Comparison of ENCODE assay signal across 17 mouse cellular contexts in the genomic region with DNA sequence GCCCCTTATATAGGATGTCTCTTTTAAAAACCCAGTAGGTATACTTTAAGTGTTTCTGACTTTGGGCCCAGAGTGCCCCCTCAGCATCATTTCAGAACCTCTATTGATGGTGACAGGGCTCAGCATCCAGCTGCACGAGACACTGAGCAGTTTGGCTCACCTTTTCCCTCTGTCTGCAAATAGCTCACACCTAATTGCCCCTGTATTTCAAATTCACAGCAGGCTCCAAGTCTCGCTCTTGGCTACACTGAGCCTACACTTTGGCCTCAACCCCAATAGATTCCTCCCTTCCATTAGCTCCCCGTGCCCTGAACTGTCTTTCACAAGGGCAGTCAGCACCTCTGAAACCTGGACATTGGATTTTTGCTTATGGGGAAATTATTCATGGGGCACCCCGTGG. TPM values are rescaled to one million over a fixed set of nuclear protein-coding genes. Genes with fewer than 3 reads are reported as not detected.
A peak's percentile ranks its signal among the peaks of the same experiment; 100 is the strongest.
DNase-seq lines count a peak whose midpoint lies in the region; ATAC-seq and TF ChIP-seq lines count a peak whose summit lies in the region.
"Had no signal": no experiment of that assay in that cellular context is flagged by ENCODE, and none has a peak within 500 bp of the region (broad histone marks: within the 10 kb centered on the region; RNA-seq: fewer than 3 reads in every experiment).

No protein-coding gene starts in this region.

- peaks cover 18% of the 10 kb centered on the region for H3K4me1 ChIP-seq in forebrain, embryonic 16.5 days (replicated peaks; ENCODE audit: control insufficient read depth, insufficient read depth, low read length)
- peaks cover 61% of the 10 kb centered on the region for H3K4me1 ChIP-seq in limb, embryonic 13.5 days
- peaks cover 35% of the 10 kb centered on the region for H3K4me1 ChIP-seq in neural tube, embryonic 15.5 days

- peak; percentile 26 for ATAC-seq in forebrain, embryonic 16.5 days
- peak; percentile 38; the same call in 1 of the 2 replicates for ATAC-seq in limb, embryonic 13.5 days (ENCODE audit: low FRiP score, low read depth)
- peak; percentile 51 for ATAC-seq in neural tube, embryonic 15.5 days (ENCODE audit: low FRiP score)
- ATAC-seq: lung, postnatal 0 days had no signal

- no peaks in the 10 kb centered on the region for H3K36me3 ChIP-seq in forebrain, embryonic 16.5 days (ENCODE audit: control insufficient read depth, insufficient read depth)
- H3K36me3 ChIP-seq in limb, embryonic 13.5 days = no peaks in the 10 kb centered on the region
- H3K36me3 ChIP-seq in neural tube, embryonic 15.5 days = no peaks in the 10 kb centered on the region

- H3K9ac ChIP-seq in forebrain, embryonic 16.5 days (replicated peaks; ENCODE audit: low read depth, low read length) = no peak overlapping the region
- H3K9ac ChIP-seq in limb, embryonic 13.5 days = no peak overlapping the region
- H3K9ac ChIP-seq in neural tube, embryonic 15.5 days (replicated peaks) = no peak overlapping the region

- 47% methylated on average over 4 of the region's 4 CpGs for WGBS in forebrain, embryonic 16.5 days
- 29% methylated on average over 4 of the region's 4 CpGs for WGBS in limb, embryonic 13.5 days
- 29% methylated on average over 4 of the region's 4 CpGs for WGBS in neural tube, embryonic 15.5 days

- TF ChIP-seq CTCF in layer of hippocampus, adult 2 months (conservative IDR thresholded peaks at IDR 0.05) = no peak

- DNase-seq in layer of hippocampus, adult 2 months (ENCODE audit: low spot score in 2 of 2) = no peak
- no peak for DNase-seq in layer of hippocampus, postnatal 36 days
- DNase-seq in thymus, postnatal 4 days = no peak
- DNase-seq in adrenal gland, adult 18-20 months (ENCODE audit: low spot score in 2 of 2) = no peak
- DNase-seq: gastrocnemius, adult 2 months; heart, adult 2 months; heart, postnatal 14 days; kidney, adult 11 months; kidney, postnatal 25 days; retina, postnatal 1 day had no signal

- H3K9me3 ChIP-seq in forebrain, embryonic 16.5 days (ENCODE audit: control insufficient read depth, low read length) = no peaks in the 10 kb centered on the region; the same call in 1 of the 2 replicates
- H3K9me3 ChIP-seq in limb, embryonic 13.5 days = no peaks in the 10 kb centered on the region
- no peaks in the 10 kb centered on the region for H3K9me3 ChIP-seq in neural tube, embryonic 15.5 days (replicated peaks)

- 0 out of 2 replicates have a peak overlapping the region, but pooled peaks have one; percentile 11 for H3K27ac ChIP-seq in layer of hippocampus, adult 2 months
- 0 out of 2 replicates have a peak overlapping the region, but pooled peaks have one; percentile 9 for H3K27ac ChIP-seq in forebrain, embryonic 16.5 days (ENCODE audit: low read length)
- peak overlapping the region; percentile 63; the same call in 1 of the 2 replicates for H3K27ac ChIP-seq in limb, embryonic 13.5 days
- peak overlapping the region; percentile 77 for H3K27ac ChIP-seq in neural tube, embryonic 15.5 days (replicated peaks)
- H3K27ac ChIP-seq: gastrocnemius, adult 2 months; heart, adult 2 months; stomach, postnatal 0 days had no signal

- no peak overlapping the region for H3K4me3 ChIP-seq in layer of hippocampus, adult 2 months
- no peak overlapping the region for H3K4me3 ChIP-seq in forebrain, embryonic 16.5 days (replicated peaks; ENCODE audit: low read length)
- H3K4me3 ChIP-seq in limb, embryonic 13.5 days = no peak overlapping the region
- no peak overlapping the region for H3K4me3 ChIP-seq in neural tube, embryonic 15.5 days (replicated peaks)
- H3K4me3 ChIP-seq: gastrocnemius, adult 2 months; heart, adult 2 months; megakaryocyte, embryonic 14.5 days had no signal

- no peak overlapping the region for H3K4me2 ChIP-seq in forebrain, embryonic 16.5 days (ENCODE audit: low read length)
- H3K4me2 ChIP-seq in limb, embryonic 13.5 days (replicated peaks) = peak overlapping the region; percentile 9; the same call in 1 of the 2 replicates
- H3K4me2 ChIP-seq in neural tube, embryonic 15.5 days = no peak overlapping the region

- H3K27me3 ChIP-seq in forebrain, embryonic 16.5 days (replicated peaks; ENCODE audit: control insufficient read depth, insufficient read depth, low read length) = no peaks in the 10 kb centered on the region
- H3K27me3 ChIP-seq in limb, embryonic 13.5 days = no peaks in the 10 kb centered on the region
- H3K27me3 ChIP-seq in neural tube, embryonic 15.5 days (replicated peaks) = no peaks in the 10 kb centered on the region

RNA-seq across cellular contexts. Expression of a gene that starts 26.5 kb away (rescaled TPM):
- total RNA-seq in layer of hippocampus, adult 2 months (2021) = 10 to 100 TPM; 19.4 to 20.6 TPM
- 10 to 100 TPM; 17.0 to 20.6 TPM for total RNA-seq in layer of hippocampus, postnatal 36 days (2021)
- polyA plus RNA-seq in forebrain, embryonic 16.5 days (2015; fragmentation: Nextera tagmentation; extraction: Ambion mirVana) = 98.6 and 100 TPM in 2 replicates
- polyA plus RNA-seq in limb, embryonic 13.5 days (2015; fragmentation: Nextera tagmentation; extraction: Ambion mirVana) = 93.6 and 96.5 TPM in 2 replicates
- polyA plus RNA-seq in neural tube, embryonic 15.5 days (2015; fragmentation: Nextera tagmentation; extraction: Ambion mirVana) = 84.8 and 89.7 TPM in 2 replicates
- 1 to 10 TPM; 3.1 to 3.8 TPM for total RNA-seq in adrenal gland, adult 18-20 months (2021)
- total RNA-seq: MEL had no signal

Comparison
In these comparisons a context has a peak if more than half of its experiments do, and no peak if none do; other contexts are left out.
1. H3K27ac ChIP-seq: peak in every context shown above with its lines; median percentile 77 in neural tube, embryonic 15.5 days; 63 in limb, embryonic 13.5 days; 11 in layer of hippocampus, adult 2 months; 9 in forebrain, embryonic 16.5 days.